Mouse (Mus musculus) heart, postnatal 0 days (tissue): ENCODE results near the gene Asphd2. TPM values are rescaled to one million over a fixed set of nuclear protein-coding genes. Genes with fewer than 3 reads are reported as not detected.

Experiments
- ATAC-seq: fragments of 200-750 bp; cut with Nextera tagmentation; 2 replicates; pipeline ENCODE4 v1.8.0; 2017; ENCODE audit warnings: low read depth, moderate number of reproducible peaks, moderate library complexity; ENCODE audit not compliant: insufficient read depth
- DNase-seq: peaks from one replicate; pipeline ENCODE4 v3.0.0-alpha.2; 2016; ENCODE audit warnings: low spot score
- H3K27ac ChIP-seq: fragments of 300-500 bp; sonication (generic); 2 replicates; pipeline ENCODE4 v1.5.1; 2014; ENCODE audit warnings: low read depth, mild to moderate bottlenecking
- H3K27me3 ChIP-seq: fragments of 300-500 bp; sonication (generic); 2 replicates; pipeline ENCODE4 v1.6.1; 2014; ENCODE audit warnings: low read length, mixed read lengths; ENCODE audit not compliant: control insufficient read depth, insufficient read depth
- H3K36me3 ChIP-seq: fragments of 300-500 bp; sonication (generic); replicated peaks from 2 replicates; pipeline ENCODE4 v1.6.1; 2014; ENCODE audit warnings: low read length, mixed read lengths; ENCODE audit not compliant: control insufficient read depth, insufficient read depth
- H3K4me1 ChIP-seq: fragments of 300-500 bp; sonication (generic); 2 replicates; pipeline ENCODE4 v1.6.1; 2014; ENCODE audit warnings: antibody characterized with exemption; ENCODE audit not compliant: control insufficient read depth, insufficient read depth
- H3K4me2 ChIP-seq: fragments of 300-500 bp; sonication (generic); 2 replicates; pipeline ENCODE4 v1.6.1; 2014; ENCODE audit warnings: low read depth, mild to moderate bottlenecking, low read length, moderate library complexity
- H3K4me3 ChIP-seq: fragments of 300-500 bp; sonication (generic); 2 replicates; pipeline ENCODE4 v1.5.1; 2014; ENCODE audit warnings: low read depth, low read length
- H3K9ac ChIP-seq: fragments of 300-500 bp; sonication (generic); replicated peaks from 2 replicates; pipeline ENCODE4 v1.6.1; 2014; ENCODE audit warnings: low read depth, low read length, mixed read lengths
- H3K9me3 ChIP-seq: fragments of 300-500 bp; sonication (generic); replicated peaks from 2 replicates; pipeline ENCODE4 v1.6.1; 2016; ENCODE audit warnings: low read length; ENCODE audit not compliant: control insufficient read depth
- CTCF ChIP-seq: IDR thresholded peaks from 2 replicates; pipeline ENCODE4 v1.5.1; 2016; ENCODE audit warnings: antibody characterized with exemption, control low read depth, low read depth
- EP300 ChIP-seq: IDR thresholded peaks from 2 replicates; pipeline ENCODE4 v1.6.1; 2016; ENCODE audit warnings: antibody characterized with exemption, low read depth
- WGBS: fragments of 180-500 bp; shearing (Covaris S2); extraction: QIAGEN DNeasy Blood & Tissue Kit; methylation state at CpG from one replicate; pipeline ENCODE4 v1.1.7; 2014; 5-methylcytosine and 5-hydroxymethylcytosine counted together
- polyA plus RNA-seq: library from polyadenylated mRNA; unstranded; fragments of >200 nt; fragmentation: Nextera tagmentation; extraction: Ambion mirVana; gene quantifications from 2 replicates; pipeline ENCODE4 v1.2.1, GENCODE M21; 2015
- total RNA-seq: library from RNA; depleted of rRNA; stranded (reverse); fragments of >200 nt; gene quantifications from 2 replicates; pipeline ENCODE4 v1.2.3, GENCODE M21; 2014; ENCODE audit warnings: low replicate concordance

The Asphd2 gene
- total and polyA plus RNA-seq, 2 experiments from 2014 or later = 0.08 to 0.40 TPM

GRCm38 (mm10) chr5:112378716-112379115, 15.9 kb downstream of the Asphd2 start:
- Histone ChIP-seq H3K9me3 (no peaks in the 10 kb centered on the region), H3K4me3 (no peak overlapping the region), H3K36me3 (peaks cover 36% of the 10 kb centered on the region), H3K4me2 (no peak overlapping the region), H3K9ac (no peak overlapping the region), H3K27ac (no peak overlapping the region), H3K4me1 (no peaks in the 10 kb centered on the region), H3K27me3 (no peaks in the 10 kb centered on the region)
- ATAC-seq = no peak
- 70% methylated on average over 6 of the region's 6 CpGs for WGBS
- no peak for DNase-seq
- TF ChIP-seq EP300 = no peak
- TF ChIP-seq CTCF = no peak

DNA sequence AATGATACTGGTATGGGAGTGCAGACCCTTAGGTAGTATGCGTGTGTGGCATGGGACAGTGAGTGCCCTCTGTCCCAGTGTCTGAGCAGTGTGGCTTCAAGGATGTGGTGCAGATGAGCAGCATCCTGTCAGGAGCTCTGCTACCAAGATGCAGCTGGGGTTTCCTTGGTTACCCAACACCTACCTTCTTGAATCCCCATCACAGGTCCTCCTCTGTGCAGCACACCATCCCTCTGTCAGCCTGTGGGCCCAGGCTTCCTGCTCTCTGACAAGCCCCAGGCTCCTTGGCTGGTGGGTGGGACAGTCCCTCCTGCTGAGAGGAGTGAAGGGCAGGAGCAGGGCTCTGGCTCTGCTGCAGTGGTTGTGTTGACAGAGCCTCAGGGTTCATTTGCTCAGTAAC, 17.3 kb downstream of the Asphd2 start:
- H3K27ac ChIP-seq = no peak overlapping the region
- H3K4me2 ChIP-seq = no peak overlapping the region
- TF ChIP-seq EP300 (no peak), CTCF (no peak)
- no peak overlapping the region for H3K4me3 ChIP-seq
- no peaks in the 10 kb centered on the region for H3K27me3 ChIP-seq
- DNase-seq (no peak), ATAC-seq (no peak)
- H3K4me1 ChIP-seq = no peaks in the 10 kb centered on the region
- no peak overlapping the region for H3K9ac ChIP-seq
- no peaks in the 10 kb centered on the region for H3K9me3 ChIP-seq
- peaks cover 39% of the 10 kb centered on the region for H3K36me3 ChIP-seq
- WGBS = 100% methylated on average over 1 of the region's 1 CpGs

GRCm38 (mm10) chr5:112376111-112376510, 18.6 kb downstream of the Asphd2 start:
- ATAC-seq (no peak), DNase-seq (no peak)
- Histone ChIP-seq H3K4me1 (no peaks in the 10 kb centered on the region), H3K4me3 (no peak overlapping the region), H3K9me3 (no peaks in the 10 kb centered on the region), H3K9ac (no peak overlapping the region), H3K27me3 (no peaks in the 10 kb centered on the region), H3K36me3 (peaks cover 44% of the 10 kb centered on the region), H3K27ac (no peak overlapping the region), H3K4me2 (no peak overlapping the region)
- TF ChIP-seq EP300 (no peak), CTCF (no peak)
- WGBS = 86% methylated on average over 4 of the region's 4 CpGs

- 82% methylated on average over 7 of the region's 7 CpGs for WGBS
- Histone ChIP-seq H3K4me3 (no peak overlapping the region), H3K9ac (no peak overlapping the region), H3K36me3 (peaks cover 61% of the 10 kb centered on the region), H3K27me3 (no peaks in the 10 kb centered on the region), H3K9me3 (no peaks in the 10 kb centered on the region), H3K4me1 (no peaks in the 10 kb centered on the region), H3K4me2 (no peak overlapping the region), H3K27ac (no peak overlapping the region)
- TF ChIP-seq CTCF (no peak), EP300 (no peak)
- DNase-seq (no peak), ATAC-seq (no peak)
These were observed 22.7 kb downstream of the Asphd2 start for GRCm38 (mm10) chr5:112371933-112372332.

- H3K27me3 ChIP-seq = no peaks in the 10 kb centered on the region
- no peaks in the 10 kb centered on the region for H3K4me1 ChIP-seq
- TF ChIP-seq EP300 (no peak), CTCF (no peak)
- WGBS = 88% methylated on average over 12 of the region's 12 CpGs
- H3K9ac ChIP-seq = no peak overlapping the region
- H3K36me3 ChIP-seq = peaks cover 58% of the 10 kb centered on the region
- no peak overlapping the region for H3K4me3 ChIP-seq
- H3K4me2 ChIP-seq = no peak overlapping the region
- no peak for ATAC-seq
- no peak for DNase-seq
- no peaks in the 10 kb centered on the region for H3K9me3 ChIP-seq
- no peak overlapping the region for H3K27ac ChIP-seq
These were observed 24.3 kb downstream of the Asphd2 start for GRCm38 (mm10) chr5:112370236-112370813.

- no peaks in the 10 kb centered on the region for H3K4me1 ChIP-seq
- ATAC-seq (no peak), DNase-seq (no peak)
- TF ChIP-seq EP300 = no peak
- TF ChIP-seq CTCF = no peak
- no peaks in the 10 kb centered on the region for H3K9me3 ChIP-seq
- peaks cover 59% of the 10 kb centered on the region for H3K36me3 ChIP-seq
- no peak overlapping the region for H3K4me3 ChIP-seq
- no peak overlapping the region for H3K27ac ChIP-seq
- WGBS = 90% methylated on average over 13 of the region's 13 CpGs
- H3K9ac ChIP-seq = no peak overlapping the region
- no peaks in the 10 kb centered on the region for H3K27me3 ChIP-seq
- no peak overlapping the region for H3K4me2 ChIP-seq
These were observed 25.3 kb downstream of the Asphd2 start for GRCm38 (mm10) chr5:112369326-112369725.
